Mouse (Mus musculus) layer of hippocampus, adult 2 months (tissue): ENCODE results near the gene Aif1. TPM values are rescaled to one million over a fixed set of nuclear protein-coding genes. Genes with fewer than 3 reads are reported as not detected.
A peak's percentile ranks its signal among the peaks of the same experiment; 100 is the strongest.

Experiments
- DNase-seq, 2 experiments: peaks; one replicate each; pipeline ENCODE4 v3.0.0; 2022; ENCODE audit warnings: low spot score in 2 of 2
- H3K27ac ChIP-seq: fragments of 200-600 bp; 2 replicates; pipeline ENCODE4 v1.8.1; 2022
- H3K4me3 ChIP-seq: fragments of 200-600 bp; 2 replicates; pipeline ENCODE4 v1.8.1; 2022; ENCODE audit warnings: mild to moderate bottlenecking
- CTCF ChIP-seq: fragments of 200-600 bp; conservative IDR thresholded peaks from 2 replicates; pipeline ENCODE4 v1.8.1; 2022; ENCODE audit warnings: antibody characterized with exemption, mild to moderate bottlenecking, moderate library complexity
- total RNA-seq, 2 experiments: library from RNA; stranded (reverse); gene quantifications; 2 replicates each; pipeline ENCODE4 v1.2.3; 2021

The Aif1 gene
- total RNA-seq, 2 experiments from 2014 or later: 11.1 to 11.8 TPM

DNA sequence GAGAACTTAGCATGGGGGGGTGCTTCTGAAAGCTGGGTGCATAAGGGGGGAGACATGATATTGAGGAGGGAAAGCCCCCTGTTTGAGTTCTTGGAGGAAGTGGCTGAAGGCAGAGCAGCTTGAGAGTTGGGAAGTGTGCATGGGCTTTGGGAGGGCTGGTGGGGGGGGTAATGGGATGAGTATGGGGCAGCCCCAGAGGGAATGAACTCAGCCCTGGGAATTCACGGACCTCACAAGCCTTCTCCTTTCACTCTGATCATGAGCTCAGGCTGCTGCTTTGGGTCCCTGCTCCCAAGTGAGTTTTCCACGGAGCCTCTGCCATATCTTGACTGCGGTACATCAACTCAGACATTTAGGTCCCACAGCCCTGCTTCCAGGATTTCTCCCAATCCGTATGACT, 26.6 kb upstream of the Aif1 start:
- H3K27ac ChIP-seq: no peak overlapping the region
- no peak for DNase-seq
- TF ChIP-seq CTCF: no peak
- H3K4me3 ChIP-seq: no peak overlapping the region

DNA sequence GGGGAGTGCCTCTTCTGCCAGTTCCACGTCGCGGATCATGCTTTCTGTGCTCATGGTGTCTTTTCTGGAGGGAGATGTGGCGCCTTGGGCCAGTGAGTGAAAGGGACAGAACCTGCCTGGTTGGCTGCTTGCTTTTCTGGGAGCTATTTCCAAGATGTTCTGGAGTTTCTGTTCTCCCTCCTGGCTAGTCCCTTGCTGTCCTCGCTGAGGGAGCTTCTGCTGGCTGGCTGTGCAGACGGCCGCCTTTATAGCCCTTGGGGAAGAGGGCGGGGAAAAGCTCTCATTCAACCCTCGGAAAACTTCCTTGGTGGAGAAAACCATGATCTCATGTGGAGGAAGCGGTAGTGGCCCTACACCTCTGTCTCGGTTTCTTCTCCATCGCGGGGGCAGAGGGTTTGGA, 25.9 kb upstream of the Aif1 start, which contains the start of gene Tnf:
TSS of gene Tnf (minus strand) at position 221 of the 400 bp plus-strand sequence.
- no peak within 1 kb of the TSS for H3K4me3 ChIP-seq
- H3K27ac ChIP-seq: no peak within 1 kb of the TSS
- DNase-seq: no peak
- no peak for TF ChIP-seq CTCF

DNA sequence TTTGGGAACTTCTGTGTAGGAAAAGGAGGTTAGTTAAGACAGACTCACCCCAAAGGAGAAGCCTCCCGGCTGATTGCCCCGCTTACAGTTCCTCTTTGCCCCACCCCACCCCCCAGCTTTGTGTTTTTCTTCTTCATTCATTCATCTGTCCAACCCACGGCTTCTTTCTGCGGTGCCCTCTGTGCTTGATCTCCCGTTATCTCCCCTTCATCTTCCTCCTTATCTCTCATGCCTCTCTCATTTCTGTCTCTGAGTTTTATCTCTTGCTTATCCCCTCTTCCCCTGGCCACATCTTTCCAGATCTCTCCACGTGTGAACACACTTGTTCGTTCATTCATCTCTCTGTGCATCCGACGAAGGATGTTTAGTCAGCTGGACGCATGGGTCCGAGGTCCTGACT, 25.3 kb upstream of the Aif1 start:
- no peak overlapping the region for H3K27ac ChIP-seq
- no peak for DNase-seq
- no peak for TF ChIP-seq CTCF
- H3K4me3 ChIP-seq: no peak overlapping the region

DNA sequence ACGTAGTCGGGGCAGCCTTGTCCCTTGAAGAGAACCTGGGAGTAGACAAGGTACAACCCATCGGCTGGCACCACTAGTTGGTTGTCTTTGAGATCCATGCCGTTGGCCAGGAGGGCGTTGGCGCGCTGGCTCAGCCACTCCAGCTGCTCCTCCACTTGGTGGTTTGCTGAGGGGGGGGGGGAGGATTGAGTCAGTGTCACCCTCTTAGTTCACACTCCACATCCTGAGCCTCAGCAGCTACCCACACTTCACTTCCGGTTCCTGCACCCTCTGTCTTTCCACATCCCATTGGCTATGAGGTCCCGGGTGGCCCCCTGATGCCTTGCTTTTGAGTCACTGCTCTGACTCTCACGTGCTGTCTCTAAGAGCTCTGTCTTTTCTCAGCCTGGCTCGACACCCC, 24.5 kb upstream of the Aif1 start:
- TF ChIP-seq CTCF: no peak
- Histone ChIP-seq H3K27ac (no peak overlapping the region), H3K4me3 (no peak overlapping the region)
- DNase-seq: no peak

DNA sequence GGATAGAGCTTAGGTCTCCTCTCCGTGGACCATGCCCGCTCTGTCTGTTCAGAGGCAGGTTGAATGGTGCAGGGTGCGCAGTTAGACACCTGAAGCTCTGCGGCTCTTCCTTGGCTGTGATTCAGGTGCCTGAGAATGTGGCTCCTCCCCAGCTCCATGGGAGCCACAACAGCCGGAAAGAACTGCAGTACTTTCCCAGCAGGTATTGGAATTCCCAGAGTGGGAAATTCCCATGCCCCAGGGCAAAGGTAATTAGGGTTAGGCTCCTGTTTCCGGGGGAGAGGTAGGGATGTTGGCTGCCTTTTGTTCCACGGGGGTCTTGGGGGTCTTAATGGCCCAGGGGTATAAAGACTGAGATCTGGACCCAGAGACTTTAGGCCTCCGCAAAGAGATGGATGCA, 23.1 kb upstream of the Aif1 start:
- Histone ChIP-seq H3K27ac (no peak overlapping the region), H3K4me3 (no peak overlapping the region)
- no peak for DNase-seq
- TF ChIP-seq CTCF: no peak

DNA sequence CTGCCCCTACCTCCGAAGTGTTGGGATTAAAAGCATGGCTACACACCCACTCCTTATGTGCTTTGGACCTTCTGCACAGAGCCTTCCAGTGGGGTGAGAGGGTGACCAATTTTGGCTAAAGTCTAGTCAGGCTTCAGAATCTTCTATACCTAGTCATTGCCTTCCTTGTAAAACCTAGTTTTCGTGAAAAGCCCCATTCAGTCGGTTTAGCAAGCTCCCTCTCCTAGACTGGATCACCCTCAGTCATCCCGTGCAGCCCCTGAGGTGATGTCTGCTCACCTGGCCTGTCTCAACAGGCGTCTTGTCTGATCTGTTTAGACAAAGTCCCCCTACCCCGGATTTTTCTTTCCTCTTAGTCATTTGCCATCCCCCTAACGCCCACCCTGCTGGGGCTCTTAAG, 22.2 kb upstream of the Aif1 start:
- no peak for TF ChIP-seq CTCF
- Histone ChIP-seq H3K4me3 (no peak overlapping the region), H3K27ac (no peak overlapping the region)
- DNase-seq: no peak

DNA sequence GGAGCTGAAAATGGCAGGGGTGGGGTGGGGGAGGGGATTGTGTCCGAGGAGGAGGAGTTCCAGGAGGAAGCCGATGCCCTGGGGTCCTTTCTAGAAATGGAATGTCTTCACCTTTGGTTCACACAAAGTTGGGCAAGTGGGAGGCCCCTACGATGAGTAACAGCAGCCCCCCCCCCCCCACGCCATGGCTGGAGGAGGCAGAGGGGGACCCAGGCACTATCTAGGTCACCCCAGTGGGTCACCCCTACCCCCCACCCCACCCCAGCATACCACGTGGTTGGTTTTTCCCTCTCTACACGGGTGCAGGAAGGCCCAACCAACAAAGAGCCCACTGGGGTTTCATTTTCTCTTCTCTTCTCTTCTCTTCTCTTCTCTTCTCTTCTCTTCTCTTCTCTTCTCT, 21.3 kb upstream of the Aif1 start:
- Histone ChIP-seq H3K4me3 (no peak overlapping the region), H3K27ac (no peak overlapping the region)
- DNase-seq: no peak
- TF ChIP-seq CTCF: no peak

DNA sequence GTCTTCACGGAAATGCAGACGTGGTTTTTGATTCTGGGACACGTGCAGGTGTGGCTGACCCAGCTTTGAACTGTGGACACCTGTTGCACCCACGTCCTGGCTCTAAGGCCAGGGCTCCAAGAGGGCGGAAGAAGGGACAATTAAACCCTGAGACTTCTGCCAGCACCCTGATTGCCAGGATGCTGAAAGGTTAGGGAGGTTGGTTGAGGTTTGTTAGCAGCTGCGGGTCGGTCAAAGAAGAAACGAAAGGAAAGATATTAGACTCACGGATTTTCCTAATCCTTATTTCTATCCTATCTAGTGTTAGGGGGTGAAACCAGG, 20.4 kb upstream of the Aif1 start:
- H3K4me3 ChIP-seq: peak overlapping the region; percentile 50
- no peak overlapping the region for H3K27ac ChIP-seq

DNA sequence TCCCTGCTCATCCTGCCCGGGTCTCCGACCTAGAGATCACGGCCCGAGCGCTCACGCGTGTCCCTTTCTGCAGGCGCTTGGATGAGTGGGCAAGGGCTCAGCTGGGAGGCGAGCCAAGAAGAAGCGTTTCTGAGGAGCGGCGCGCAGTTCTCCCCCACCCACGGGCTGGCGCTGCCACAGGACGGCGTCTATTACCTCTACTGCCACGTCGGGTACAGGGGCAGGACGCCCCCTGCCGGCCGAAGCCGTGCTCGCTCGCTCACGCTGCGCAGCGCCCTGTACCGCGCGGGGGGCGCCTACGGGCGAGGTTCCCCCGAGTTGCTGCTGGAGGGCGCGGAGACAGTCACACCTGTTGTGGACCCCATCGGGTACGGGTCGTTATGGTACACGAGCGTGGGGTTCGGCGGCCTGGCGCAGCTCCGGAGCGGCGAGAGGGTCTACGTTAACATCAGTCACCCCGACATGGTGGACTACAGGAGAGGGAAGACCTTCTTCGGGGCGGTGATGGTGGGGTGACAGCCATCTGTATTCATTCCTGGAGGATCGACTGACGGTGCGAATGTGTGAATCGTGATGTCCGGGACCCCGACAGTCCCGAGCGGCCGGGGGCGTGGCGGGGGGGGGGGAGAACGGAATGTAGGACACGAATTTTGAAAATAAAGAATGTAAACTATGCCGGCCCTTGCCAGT, 19.9 kb upstream of the Aif1 start:
- H3K27ac ChIP-seq: no peak overlapping the region
- TF ChIP-seq CTCF: peak; percentile 98
- H3K4me3 ChIP-seq: peak overlapping the region; percentile 50
- DNase-seq: peak; percentile 50 to 73

More for the DNA sequence above, 20.4 kb upstream of the Aif1 start:
- no peak for DNase-seq
- no peak for TF ChIP-seq CTCF

DNA sequence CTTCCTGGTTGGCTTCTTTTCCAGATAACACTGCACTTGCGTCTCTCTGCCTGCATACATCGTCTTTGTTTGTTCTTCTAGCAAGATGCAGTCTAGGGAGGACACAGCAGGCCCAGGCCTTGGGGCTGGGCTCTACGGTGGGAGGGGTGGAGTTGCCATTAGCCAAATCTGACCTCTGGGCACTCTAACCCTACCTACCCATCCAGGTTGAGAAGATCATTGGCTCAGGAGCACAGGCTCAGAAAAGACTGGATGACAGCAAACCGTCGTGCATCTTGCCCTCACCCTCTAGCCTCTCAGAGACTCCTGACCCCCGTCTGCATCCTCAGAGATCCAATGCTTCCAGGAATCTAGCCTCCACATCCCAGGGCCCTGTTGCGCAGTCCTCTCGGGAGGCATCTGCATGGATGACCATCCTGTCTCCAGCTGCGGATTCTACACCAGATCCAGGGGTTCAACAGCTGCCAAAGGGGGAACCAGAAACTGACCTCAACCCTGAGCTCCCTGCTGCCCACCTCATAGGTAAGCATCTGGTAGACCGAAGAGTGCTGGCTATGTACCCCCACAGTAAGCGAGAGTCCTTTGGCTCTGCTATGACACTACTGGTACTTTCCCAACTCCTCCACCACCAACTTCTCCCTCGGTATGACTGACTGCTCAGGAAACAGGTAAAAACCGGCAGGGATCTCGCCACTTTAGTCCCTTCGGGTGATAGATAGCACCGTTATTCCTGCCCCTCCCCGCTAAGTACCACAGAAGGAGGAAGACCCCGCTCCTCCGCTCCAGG, 19.2 kb upstream of the Aif1 start:
- Histone ChIP-seq H3K27ac (no peak overlapping the region), H3K4me3 (peak overlapping the region; percentile 50)
- no peak for DNase-seq
- TF ChIP-seq CTCF: no peak

DNA sequence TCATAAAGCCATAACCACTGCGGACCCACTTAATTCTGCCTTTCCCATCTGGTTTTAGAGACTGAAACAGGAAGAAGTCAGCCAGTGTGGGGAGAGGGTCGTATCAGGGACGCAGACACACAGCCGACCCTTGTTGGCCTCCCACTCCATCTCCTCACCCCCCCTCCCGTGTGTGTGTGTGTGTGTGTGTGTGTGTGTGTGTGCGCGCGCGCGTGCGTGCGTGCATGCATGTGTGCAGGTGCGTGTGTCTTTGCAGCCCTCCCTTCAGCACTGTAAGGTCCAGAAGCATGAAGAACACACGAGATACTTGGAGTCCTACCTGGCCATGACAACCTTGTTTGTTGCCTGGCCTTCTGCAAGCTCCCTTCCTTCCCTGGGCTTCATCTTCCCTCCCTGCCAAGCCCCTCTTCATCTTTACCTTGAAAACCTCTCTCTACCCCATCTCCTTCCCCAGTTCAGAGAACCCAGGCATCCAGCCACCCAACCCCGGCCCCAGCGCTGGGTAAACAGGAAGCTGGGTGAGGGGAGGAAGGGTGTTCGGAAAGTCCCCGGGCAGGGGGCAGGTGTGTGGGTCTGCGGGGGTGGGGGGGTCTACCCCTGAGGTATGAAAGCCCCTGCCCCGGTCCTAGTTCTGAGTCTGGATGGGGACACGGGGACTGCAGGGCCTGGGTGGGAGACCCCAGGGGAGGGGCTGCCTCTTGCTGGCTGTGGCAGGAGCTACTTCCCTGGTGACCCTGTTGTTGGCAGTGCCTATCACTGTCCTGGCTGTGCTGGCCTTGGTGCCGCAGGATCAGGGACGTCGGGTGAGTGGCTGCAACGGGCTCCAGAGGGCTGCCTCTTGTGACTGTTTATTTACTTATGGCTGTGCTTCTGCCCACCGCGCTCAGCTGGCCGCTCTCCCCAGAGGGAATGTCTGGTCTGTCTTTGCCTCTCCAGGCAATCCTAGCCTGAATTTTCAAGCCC, 18.3 kb upstream of the Aif1 start, which contains the start of gene Ltb:
TSS of gene Ltb (plus strand) at position 559 of the 963 bp plus-strand sequence.
- no peak for DNase-seq
- H3K27ac ChIP-seq: no peak within 1 kb of the TSS
- H3K4me3 ChIP-seq: no peak within 1 kb of the TSS
- no peak for TF ChIP-seq CTCF

DNA sequence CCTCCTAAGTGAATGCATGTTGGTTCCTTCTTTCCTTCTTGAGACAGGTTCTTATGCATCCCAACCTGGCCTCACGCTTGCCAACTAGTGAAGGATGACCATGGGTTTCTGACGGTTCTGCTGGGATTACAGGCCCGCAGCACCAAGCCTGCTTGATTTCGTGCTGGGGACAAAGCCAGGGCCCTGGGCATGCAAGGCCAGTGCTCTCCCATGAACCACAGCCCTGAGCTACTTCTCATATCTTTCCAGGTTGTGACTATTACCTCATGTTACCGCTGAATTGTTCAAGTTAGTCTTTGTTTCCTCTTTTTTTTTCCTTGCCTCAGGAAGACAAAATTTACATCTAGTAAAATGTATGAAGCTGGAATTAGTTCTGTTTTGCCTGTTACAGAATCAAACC, 17.1 kb upstream of the Aif1 start:
- no peak for DNase-seq
- Histone ChIP-seq H3K4me3 (no peak overlapping the region), H3K27ac (no peak overlapping the region)
- no peak for TF ChIP-seq CTCF

DNA sequence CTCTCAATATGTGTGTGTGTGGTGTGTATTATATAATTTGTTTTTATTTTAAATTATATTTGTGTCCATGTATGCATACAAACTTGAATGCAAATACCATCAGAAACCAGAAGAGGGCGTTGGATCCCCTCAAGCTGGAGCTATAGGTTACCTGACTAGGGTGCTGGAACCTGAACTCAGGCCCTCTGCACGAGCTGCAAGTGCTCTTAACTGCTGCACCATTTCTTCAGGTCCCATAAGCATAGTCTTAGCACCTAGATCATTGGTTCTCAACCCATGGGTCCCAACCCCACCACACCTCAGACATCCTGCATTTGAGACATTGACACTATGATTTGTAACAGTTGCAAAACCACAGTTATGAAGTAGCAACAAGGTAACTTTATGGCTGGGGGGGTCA, 15.9 kb upstream of the Aif1 start:
- no peak for DNase-seq
- Histone ChIP-seq H3K4me3 (no peak overlapping the region), H3K27ac (no peak overlapping the region)
- TF ChIP-seq CTCF: peak; percentile 29
